Mouse (Mus musculus) liver (tissue): ENCODE measurements around the gene Tmem81.
"Not testable (repeated sequence)": the region's sequence is repeated elsewhere in the genome, so short reads cannot be mapped to it uniquely, and the experiment has no call there.

Experiments used
- DNase-seq: peaks from one replicate; pipeline ENCODE4 v3.0.0-alpha.2; 2020; ENCODE audit warnings: mixed read lengths

Gene Tmem81

GRCm38 (mm10) chr1:132506058-132506457 is at the start of gene Tmem81:
Gene Tmem81 (plus strand): TSS chr1:132506230.
- no peak for DNase-seq

- DNase-seq: no peak
Observed at GRCm38 (mm10) chr1:132464651-132465050, 41.4 kb upstream of the Tmem81 start.

GRCm38 (mm10) chr1:132468926-132469325 is 37.1 kb upstream of the Tmem81 start:
- no peak for DNase-seq

DNA sequence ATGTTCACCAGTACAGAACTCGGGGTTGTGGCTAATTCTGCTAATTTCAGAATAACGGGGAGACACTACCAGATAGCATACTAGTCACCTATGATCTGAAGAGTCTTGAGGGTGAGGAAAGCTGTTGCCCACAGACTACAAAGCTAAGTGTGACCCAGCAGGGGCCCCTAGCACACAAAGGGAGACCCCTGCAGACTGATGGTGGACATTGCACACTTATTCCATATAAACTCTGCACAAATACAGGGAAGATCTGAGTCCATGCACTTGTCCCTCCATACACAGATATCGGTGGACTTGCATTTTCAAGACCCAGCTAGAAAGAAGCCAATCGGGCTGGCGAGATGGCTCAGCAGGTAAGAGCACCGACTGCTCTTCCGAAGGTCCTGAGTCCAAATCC is 36.5 kb upstream of the Tmem81 start:
- DNase-seq: no peak

DNA sequence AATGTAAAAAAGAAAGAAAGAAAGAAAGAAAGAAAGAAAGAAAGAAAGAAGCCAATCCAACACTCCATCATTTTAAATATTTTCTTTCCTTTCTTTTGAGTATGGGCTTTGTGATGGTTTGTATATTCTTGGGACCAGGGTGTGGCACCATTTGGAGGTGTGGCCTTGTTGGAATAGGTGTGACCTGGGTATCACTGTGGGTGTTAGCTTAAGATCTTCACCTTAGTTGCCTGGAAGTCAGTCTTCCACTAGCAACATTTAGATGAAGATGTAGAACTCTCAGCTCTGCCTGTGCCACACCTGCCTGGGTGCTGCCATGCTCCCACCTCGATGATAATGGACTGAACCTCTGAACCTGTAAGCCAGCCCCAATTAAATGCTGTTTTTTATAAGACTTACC is 36.0 kb upstream of the Tmem81 start:
- not testable (repeated sequence) for DNase-seq

DNA sequence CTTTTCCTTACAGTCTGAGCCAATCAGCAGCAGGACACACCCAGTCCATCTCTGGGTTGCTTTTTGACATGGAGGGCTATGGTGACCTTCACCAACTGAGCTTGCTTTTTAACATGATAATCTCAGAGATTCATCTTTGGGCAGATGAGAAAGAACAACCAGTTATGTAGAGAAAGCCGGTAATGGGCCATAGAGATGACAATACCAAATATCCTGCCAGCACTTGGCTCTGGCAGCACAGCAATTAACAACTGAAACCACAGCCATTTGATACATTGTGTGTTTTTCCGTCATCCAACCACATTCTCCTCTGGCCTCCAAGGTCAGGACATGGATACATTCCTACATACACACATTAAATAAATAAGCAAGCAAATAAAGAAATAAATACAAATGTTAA is 35.0 kb upstream of the Tmem81 start:
- DNase-seq: no peak

DNA sequence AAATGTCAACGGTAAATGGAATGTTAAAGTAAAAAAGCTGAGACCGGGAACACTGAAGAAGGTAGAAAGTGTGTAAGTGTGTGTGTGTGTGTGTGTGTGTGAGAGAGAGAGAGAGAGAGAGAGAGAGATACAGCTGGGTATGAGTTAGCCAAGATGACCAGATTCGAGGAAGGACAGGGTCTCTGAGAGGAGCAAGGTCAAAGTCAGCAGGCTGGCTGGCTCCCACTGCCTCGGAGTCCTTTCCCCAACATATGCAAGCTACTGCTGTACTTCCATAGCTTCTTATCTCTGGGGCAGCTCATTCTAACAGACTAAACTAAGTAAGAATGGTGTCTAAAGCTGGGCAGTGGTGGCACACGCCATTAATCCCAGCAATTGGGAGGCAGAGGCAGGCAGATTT is 34.5 kb upstream of the Tmem81 start:
- DNase-seq: no peak

GRCm38 (mm10) chr1:132472537-132472936 is 33.5 kb upstream of the Tmem81 start:
- DNase-seq: no peak

GRCm38 (mm10) chr1:132474496-132474895 is 31.5 kb upstream of the Tmem81 start:
- DNase-seq: no peak

- DNase-seq: peak; percentile 9
Observed at GRCm38 (mm10) chr1:132476575-132476927, 29.5 kb upstream of the Tmem81 start.

GRCm38 (mm10) chr1:132476928-132477691 is 28.9 kb upstream of the Tmem81 start, which contains the start of gene Rbbp5:
Gene Rbbp5 (plus strand): TSS chr1:132477365.
- DNase-seq: peak; percentile 89

GRCm38 (mm10) chr1:132479438-132479837 is 26.6 kb upstream of the Tmem81 start:
- no peak for DNase-seq

DNA sequence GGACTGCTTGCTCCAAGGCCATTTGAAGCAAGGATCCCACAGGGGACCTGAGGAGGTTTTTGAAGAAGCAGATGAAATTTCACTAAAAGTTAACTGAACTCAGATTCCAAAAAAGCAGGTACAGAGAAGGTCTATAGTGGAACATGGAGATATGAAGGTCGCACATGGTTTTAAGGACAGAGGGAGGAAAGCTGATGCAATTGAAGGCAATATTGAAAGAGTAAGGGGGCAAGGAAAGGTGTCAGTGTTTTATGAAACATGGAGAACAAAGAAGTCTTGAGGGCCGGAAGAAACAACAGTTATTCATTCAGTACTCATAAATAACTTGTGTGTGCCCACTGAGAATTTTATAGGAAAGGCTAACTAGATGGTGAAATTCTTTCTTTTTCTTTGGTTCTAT is 24.4 kb upstream of the Tmem81 start:
- DNase-seq: no peak

- DNase-seq: no peak
Observed at GRCm38 (mm10) chr1:132483234-132483633, 22.8 kb upstream of the Tmem81 start.

DNA sequence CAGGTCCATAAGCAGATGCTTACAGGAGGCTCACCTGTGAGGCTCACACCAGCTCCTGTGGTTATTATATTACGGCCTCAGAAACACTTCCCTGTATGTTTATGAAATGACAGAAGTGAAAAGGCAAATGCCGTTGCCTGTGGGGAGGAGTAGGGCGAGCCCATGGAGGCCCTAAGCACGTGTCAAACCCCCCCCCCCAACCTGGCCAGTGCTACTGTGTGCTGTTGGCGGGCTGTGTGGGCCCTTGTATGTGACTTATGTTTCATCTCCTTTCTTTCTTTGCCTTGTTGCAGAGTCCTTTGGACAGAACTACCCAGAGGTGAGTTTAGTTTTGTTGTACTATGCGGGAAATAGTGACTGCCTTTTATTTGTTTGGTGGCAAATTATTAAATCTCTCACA is 22.3 kb upstream of the Tmem81 start:
- no peak for DNase-seq

DNA sequence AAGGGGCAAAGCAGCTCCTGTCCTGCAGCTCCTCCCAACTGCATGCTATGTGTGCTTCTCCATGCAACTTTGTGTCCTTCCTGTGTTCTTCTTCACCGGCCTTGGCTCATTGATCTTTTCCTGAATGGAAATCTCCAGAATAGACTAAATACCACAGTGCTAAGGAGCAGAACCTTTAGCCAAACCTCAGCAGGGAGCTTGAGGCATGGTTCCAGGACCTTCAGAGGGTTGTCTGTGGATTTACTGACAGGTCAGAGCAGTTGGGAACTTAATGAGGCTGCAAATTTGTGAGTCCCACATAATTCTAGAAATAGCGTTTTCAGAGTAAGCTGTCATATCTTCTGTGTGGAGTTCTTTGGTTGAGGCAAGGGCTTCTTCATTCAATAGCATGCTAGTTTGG is 5.5 kb upstream of the Tmem81 start:
- DNase-seq: no peak

- no peak for DNase-seq
Observed at GRCm38 (mm10) chr1:132505155-132505554, 875 bp upstream of the Tmem81 start.

GRCm38 (mm10) chr1:132506656-132507055 is 626 bp downstream of the Tmem81 start:
- DNase-seq: no peak

- DNase-seq: no peak
Observed at GRCm38 (mm10) chr1:132509771-132510170, 3.7 kb downstream of the Tmem81 start.

GRCm38 (mm10) chr1:132511521-132511920 is 5.5 kb downstream of the Tmem81 start:
- no peak for DNase-seq

GRCm38 (mm10) chr1:132512106-132512505 is 6.1 kb downstream of the Tmem81 start:
- no peak for DNase-seq

DNA sequence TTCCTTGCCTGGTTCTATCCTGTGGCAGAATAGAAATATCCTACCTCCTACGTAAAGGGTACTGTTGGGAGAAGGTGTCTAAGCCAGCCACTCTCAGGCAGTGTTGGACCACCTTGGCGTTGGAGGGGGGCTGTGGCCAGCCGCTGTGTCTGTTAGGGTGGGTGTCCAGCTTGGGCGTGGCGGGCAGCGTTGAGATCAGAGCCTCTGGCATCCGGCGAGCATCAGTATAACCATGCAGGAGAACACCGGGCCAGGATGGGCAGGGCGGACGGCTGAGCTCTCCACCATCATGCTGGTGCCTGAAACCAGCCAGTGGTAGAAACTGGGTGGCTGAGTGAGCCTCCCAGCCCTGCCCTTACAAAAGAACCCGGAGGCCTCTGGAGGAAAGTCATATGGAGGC is 9.3 kb downstream of the Tmem81 start:
- no peak for DNase-seq

- DNase-seq: no peak
Observed at GRCm38 (mm10) chr1:132516776-132517175, 10.7 kb downstream of the Tmem81 start.

- DNase-seq: no peak
Observed at GRCm38 (mm10) chr1:132518621-132519020, 12.6 kb downstream of the Tmem81 start.

- DNase-seq: no peak
Observed at GRCm38 (mm10) chr1:132519734-132520133, 13.7 kb downstream of the Tmem81 start.
